Mouse (Mus musculus) urinary bladder, postnatal 14 days (tissue): ENCODE measurements at regions not wholly inside any gene's neighbourhood (a gene's known extent, or its start where the extent isn't known, plus 50 kb on each side); places are given as distances from the start of the nearest gene placed in this dataset.

Experiments used
- DNase-seq: peaks from one replicate; pipeline ENCODE4 v3.0.0; 2021; ENCODE audit warnings: low spot score

GRCm38 (mm10) chr1:6928658-6929057, 2121.0 kb downstream of the Gm37988 start:
- DNase-seq: no peak

DNA sequence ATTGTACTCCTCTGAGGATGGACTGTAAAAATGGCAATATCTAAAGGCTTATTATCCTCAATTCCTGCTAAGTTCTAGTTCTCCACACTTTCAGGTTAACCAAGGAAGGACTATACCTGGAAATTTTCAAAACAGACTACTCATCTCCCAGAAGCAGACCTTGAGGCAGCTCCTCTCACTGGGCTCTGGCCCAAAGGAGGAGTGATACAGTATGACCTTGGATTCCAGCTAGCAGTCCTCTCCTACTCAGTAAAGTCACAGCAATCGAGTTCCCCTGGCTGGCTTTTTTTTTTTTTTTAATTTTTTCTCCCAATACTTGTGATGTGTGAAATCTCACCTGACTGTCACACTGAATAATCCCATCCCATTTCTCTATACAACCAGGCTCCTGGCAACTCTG, 2124.2 kb downstream of the Gm37988 start:
- no peak for DNase-seq

- DNase-seq: no peak
Measured at GRCm38 (mm10) chr1:6969838-6970237, 2162.1 kb downstream of the Gm37988 start.

- no peak for DNase-seq
Measured at GRCm38 (mm10) chr1:6973749-6974327, 2166.1 kb downstream of the Gm37988 start.

GRCm38 (mm10) chr1:6979626-6980025, 2171.9 kb downstream of the Gm37988 start:
- DNase-seq: no peak

DNA sequence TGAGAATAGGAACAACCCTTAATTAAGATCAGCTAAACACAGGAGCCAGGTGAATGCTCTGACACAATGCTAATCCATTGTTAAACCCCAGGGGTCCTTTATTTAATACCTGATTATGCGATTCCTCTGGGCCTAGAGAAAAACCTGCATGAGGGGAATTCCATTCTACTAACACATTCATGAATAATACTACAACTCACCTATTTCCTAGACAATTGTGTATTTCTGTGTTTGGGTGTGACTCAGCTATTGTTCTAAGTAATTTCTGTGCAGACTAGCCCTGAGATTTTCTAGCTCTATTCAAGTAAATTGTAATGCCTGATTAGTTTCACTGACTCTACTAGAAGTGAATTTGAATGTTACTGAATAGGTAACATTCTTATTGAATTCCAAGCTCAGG, 2176.5 kb downstream of the Gm37988 start:
- no peak for DNase-seq

GRCm38 (mm10) chr1:6997611-6998010, 2189.9 kb downstream of the Gm37988 start:
- no peak for DNase-seq

- peak; percentile 33 for DNase-seq
Measured at GRCm38 (mm10) chr1:7010184-7010583, 2202.5 kb downstream of the Gm37988 start.
